Mouse (Mus musculus): ENCODE data around the gene 4930415L06Rik.

4930415L06Rik gene

GRCm38 (mm10) chrX:89932752-89933151 is at the start of gene 4930415L06Rik:
TSS of gene 4930415L06Rik (minus strand) at chrX:89932852.
- DNase-seq (ENCODE audit: low spot score in 2 of 2): no peak

GRCm38 (mm10) chrX:89978621-89979020 is 46.0 kb upstream of the 4930415L06Rik start:
- no peak for DNase-seq (ENCODE audit: low spot score in 2 of 2)

GRCm38 (mm10) chrX:89904871-89905270 is 27.8 kb downstream of the 4930415L06Rik start:
- no peak for DNase-seq (ENCODE audit: low spot score in 2 of 2)
